Mouse (Mus musculus): ENCODE results near the gene Gfod2. TPM values are rescaled to one million over a fixed set of nuclear protein-coding genes. Genes with fewer than 3 reads are reported as not detected.

The Gfod2 gene
- polyA plus RNA-seq, 1 experiment from 2014 or later: 23.1 TPM

Other genes with a start within 250 kb of the Gfod2 start
- gene Hsd11b2, start 239.9 kb downstream of the Gfod2 start, polyA plus RNA-seq (2015; fragmentation: Nextera tagmentation; extraction: Ambion mirVana): 1.4 TPM in 2 replicates
- 99.7 and 104 TPM in 2 replicates for gene Atp6v0d1, start 192.6 kb downstream of the Gfod2 start, polyA plus RNA-seq (2015; fragmentation: Nextera tagmentation; extraction: Ambion mirVana)
- gene Ripor1, start 153.4 kb downstream of the Gfod2 start, polyA plus RNA-seq (2015; fragmentation: Nextera tagmentation; extraction: Ambion mirVana): 21.6 and 24.9 TPM in 2 replicates
- 118 and 122 TPM in 2 replicates for gene Ctcf, start 122.1 kb downstream of the Gfod2 start, polyA plus RNA-seq (2015; fragmentation: Nextera tagmentation; extraction: Ambion mirVana)
- 1.7 and 2.3 TPM in 2 replicates for gene Agrp, start 121.3 kb downstream of the Gfod2 start, polyA plus RNA-seq (2015; fragmentation: Nextera tagmentation; extraction: Ambion mirVana)
- 0.77 and 1.0 TPM in 2 replicates for gene Carmil2, start 72.4 kb downstream of the Gfod2 start, polyA plus RNA-seq (2015; fragmentation: Nextera tagmentation; extraction: Ambion mirVana)
- gene Acd, start 57.6 kb downstream of the Gfod2 start, polyA plus RNA-seq (2015; fragmentation: Nextera tagmentation; extraction: Ambion mirVana): 65.0 and 73.3 TPM in 2 replicates
- gene Pard6a, start 57.5 kb downstream of the Gfod2 start, polyA plus RNA-seq (2015; fragmentation: Nextera tagmentation; extraction: Ambion mirVana): 17.5 and 20.4 TPM in 2 replicates
- 0.20 and 0.37 TPM in 2 replicates for gene 4933405L10Rik, start 51.0 kb downstream of the Gfod2 start, polyA plus RNA-seq (2015; fragmentation: Nextera tagmentation; extraction: Ambion mirVana)
- 25.7 and 33.4 TPM in 2 replicates for gene Enkd1, start 50.5 kb downstream of the Gfod2 start, polyA plus RNA-seq (2015; fragmentation: Nextera tagmentation; extraction: Ambion mirVana)
- gene Ranbp10, start 68.7 kb upstream of the Gfod2 start, polyA plus RNA-seq (2015; fragmentation: Nextera tagmentation; extraction: Ambion mirVana): 12.5 and 12.9 TPM in 2 replicates
- 3.5 and 7.2 TPM in 2 replicates for gene Tsnaxip1, start 69.1 kb upstream of the Gfod2 start, polyA plus RNA-seq (2015; fragmentation: Nextera tagmentation; extraction: Ambion mirVana)
- gene Cenpt, start 94.6 kb upstream of the Gfod2 start, polyA plus RNA-seq (2015; fragmentation: Nextera tagmentation; extraction: Ambion mirVana): 44.9 and 46.9 TPM in 2 replicates
- gene Thap11, start 96.5 kb upstream of the Gfod2 start, polyA plus RNA-seq (2015; fragmentation: Nextera tagmentation; extraction: Ambion mirVana): 73.2 and 75.8 TPM in 2 replicates
- 150 and 188 TPM in 2 replicates for gene Nutf2, start 101.9 kb upstream of the Gfod2 start, polyA plus RNA-seq (2015; fragmentation: Nextera tagmentation; extraction: Ambion mirVana)
- gene Edc4, start 122.2 kb upstream of the Gfod2 start, polyA plus RNA-seq (2015; fragmentation: Nextera tagmentation; extraction: Ambion mirVana): 48.9 and 56.3 TPM in 2 replicates
- 1.7 and 1.8 TPM in 2 replicates for gene Nrn1l, start 134.9 kb upstream of the Gfod2 start, polyA plus RNA-seq (2015; fragmentation: Nextera tagmentation; extraction: Ambion mirVana)
- gene Pskh1, start 141.8 kb upstream of the Gfod2 start, polyA plus RNA-seq (2015; fragmentation: Nextera tagmentation; extraction: Ambion mirVana): 35.8 and 40.2 TPM in 2 replicates
- gene Ctrl, start 175.2 kb upstream of the Gfod2 start, polyA plus RNA-seq (2015; fragmentation: Nextera tagmentation; extraction: Ambion mirVana): 1.4 TPM in 2 replicates
- gene Psmb10, start 179.8 kb upstream of the Gfod2 start, polyA plus RNA-seq (2015; fragmentation: Nextera tagmentation; extraction: Ambion mirVana): 31.0 and 33.8 TPM in 2 replicates
- 2.8 and 3.3 TPM in 2 replicates for gene Lcat, start 184.7 kb upstream of the Gfod2 start, polyA plus RNA-seq (2015; fragmentation: Nextera tagmentation; extraction: Ambion mirVana)
- gene Slc12a4, start 207.4 kb upstream of the Gfod2 start, polyA plus RNA-seq (2015; fragmentation: Nextera tagmentation; extraction: Ambion mirVana): 57.6 and 60.4 TPM in 2 replicates
- gene Dpep3, start 220.8 kb upstream of the Gfod2 start, polyA plus RNA-seq (2015; fragmentation: Nextera tagmentation; extraction: Ambion mirVana): not detected in 2 replicates
- gene Dus2, start 232.7 kb upstream of the Gfod2 start, polyA plus RNA-seq (2015; fragmentation: Nextera tagmentation; extraction: Ambion mirVana): 22.9 and 26.0 TPM in 2 replicates
- gene Dpep2nb, start 247.3 kb upstream of the Gfod2 start, polyA plus RNA-seq (2015; fragmentation: Nextera tagmentation; extraction: Ambion mirVana): 0.16 TPM in 1 of 2 replicates, not detected in the other